Mouse (Mus musculus): ENCODE data around the gene Aars. TPM values are rescaled to one million over a fixed set of nuclear protein-coding genes. Genes with fewer than 3 reads are reported as not detected.
A peak's percentile ranks its signal among the peaks of the same experiment; 100 is the strongest.
"Not testable (repeated sequence)": the region's sequence is repeated elsewhere in the genome, so short reads cannot be mapped to it uniquely, and the experiment has no call there.

Aars gene
- polyA plus RNA-seq, 1 experiment from 2014 or later, result 46.8 TPM

- no peak overlapping the region for H3K27ac ChIP-seq (replicated peaks)
- ATAC-seq (ENCODE audit: insufficient number of reproducible peaks, low FRiP score, low TSS enrichment, low read depth), result no peak
- no peak overlapping the region; the same call in 1 of the 2 replicates for H3K4me2 ChIP-seq (replicated peaks)
- H3K9ac ChIP-seq, result no peak overlapping the region
- no peaks in the 10 kb centered on the region for H3K27me3 ChIP-seq
- peaks cover 50% of the 10 kb centered on the region for H3K36me3 ChIP-seq
- peak overlapping the region; percentile 97; the same call in 1 of the 2 replicates for H3K4me3 ChIP-seq (replicated peaks)
- WGBS, result 58% methylated on average over 2 of the region's 2 CpGs
- H3K4me1 ChIP-seq, result peaks cover 16% of the 10 kb centered on the region
- no peaks in the 10 kb centered on the region for H3K9me3 ChIP-seq (replicated peaks)
Observed at GRCm38 (mm10) chr8:111055661-111056060, 22.7 kb downstream of the Aars start.

- peaks cover 21% of the 10 kb centered on the region for H3K4me1 ChIP-seq
- peak within 1 kb of the TSS; percentile 85 for H3K9ac ChIP-seq
- ATAC-seq (ENCODE audit: insufficient number of reproducible peaks, low FRiP score, low TSS enrichment, low read depth), result peak; percentile 91
- no peaks in the 10 kb centered on the region for H3K9me3 ChIP-seq (replicated peaks)
- H3K27me3 ChIP-seq, result no peaks in the 10 kb centered on the region
- under 1% methylated on average over 64 of the region's 68 CpGs for WGBS
- H3K36me3 ChIP-seq, result peaks cover 49% of the 10 kb centered on the region
- peak within 1 kb of the TSS; percentile 95 for H3K4me2 ChIP-seq (replicated peaks)
- peak within 1 kb of the TSS; percentile 97 for H3K4me3 ChIP-seq (replicated peaks)
- H3K27ac ChIP-seq (replicated peaks), result peak within 1 kb of the TSS; percentile 84
Observed at GRCm38 (mm10) chr8:111056158-111056663, 23.3 kb downstream of the Aars start, which contains the start of gene Exosc6. TSS of gene Exosc6 (plus strand) at chr8:111056339.

GRCm38 (mm10) chr8:111056691-111057293 is 23.8 kb downstream of the Aars start:
- Histone ChIP-seq H3K9ac (peak overlapping the region; percentile 85), H3K36me3 (peaks cover 44% of the 10 kb centered on the region), H3K4me3 (replicated peaks) (peak overlapping the region; percentile 97), H3K27me3 (no peaks in the 10 kb centered on the region), H3K9me3 (replicated peaks) (no peaks in the 10 kb centered on the region), H3K27ac (replicated peaks) (peak overlapping the region; percentile 84), H3K4me2 (replicated peaks) (peak overlapping the region; percentile 95), H3K4me1 (peaks cover 23% of the 10 kb centered on the region)
- under 1% methylated on average over 61 of the region's 63 CpGs for WGBS
- ATAC-seq (ENCODE audit: insufficient number of reproducible peaks, low FRiP score, low TSS enrichment, low read depth), result peak; percentile 61

GRCm38 (mm10) chr8:111058946-111059572 is 26.1 kb downstream of the Aars start:
- Histone ChIP-seq H3K36me3 (peaks cover 22% of the 10 kb centered on the region), H3K27me3 (no peaks in the 10 kb centered on the region), H3K27ac (replicated peaks) (no peak overlapping the region), H3K4me1 (peaks cover 25% of the 10 kb centered on the region), H3K4me3 (replicated peaks) (no peak overlapping the region), H3K9me3 (replicated peaks) (no peaks in the 10 kb centered on the region), H3K9ac (no peak overlapping the region), H3K4me2 (replicated peaks) (no peak overlapping the region)
- WGBS, result 65% methylated on average over 2 of the region's 2 CpGs
- no peak for ATAC-seq (ENCODE audit: insufficient number of reproducible peaks, low FRiP score, low TSS enrichment, low read depth)

- Histone ChIP-seq H3K27me3 (no peaks in the 10 kb centered on the region), H3K27ac (replicated peaks) (peak overlapping the region; percentile 68; the same call in 1 of the 2 replicates), H3K4me2 (replicated peaks) (peak overlapping the region; percentile 77), H3K4me1 (peaks cover 25% of the 10 kb centered on the region), H3K36me3 (0 out of 2 replicates have a peak, but pooled peaks cover 5% of the 10 kb centered on the region), H3K9me3 (replicated peaks) (no peaks in the 10 kb centered on the region), H3K4me3 (replicated peaks) (peak overlapping the region; percentile 77), H3K9ac (peak overlapping the region; percentile 44)
- ATAC-seq (ENCODE audit: insufficient number of reproducible peaks, low FRiP score, low TSS enrichment, low read depth), result no peak; the same call in 1 of the 2 replicates
- under 1% methylated on average over 14 of the region's 14 CpGs for WGBS
Observed at GRCm38 (mm10) chr8:111061688-111062071, 28.7 kb downstream of the Aars start.

GRCm38 (mm10) chr8:111062072-111062757 is 29.3 kb downstream of the Aars start:
- Histone ChIP-seq H3K4me2 (replicated peaks) (peak overlapping the region; percentile 77), H3K4me3 (replicated peaks) (peak overlapping the region; percentile 77), H3K27ac (replicated peaks) (peak overlapping the region; percentile 68), H3K9ac (peak overlapping the region; percentile 44), H3K4me1 (peaks cover 21% of the 10 kb centered on the region), H3K27me3 (no peaks in the 10 kb centered on the region), H3K9me3 (replicated peaks) (no peaks in the 10 kb centered on the region), H3K36me3 (0 out of 2 replicates have a peak, but pooled peaks cover 5% of the 10 kb centered on the region)
- peak; percentile 87 for ATAC-seq (ENCODE audit: insufficient number of reproducible peaks, low FRiP score, low TSS enrichment, low read depth)
- under 1% methylated on average over 27 of the region's 27 CpGs for WGBS

GRCm38 (mm10) chr8:111062893-111063292 is 29.9 kb downstream of the Aars start:
- Histone ChIP-seq H3K27ac (replicated peaks) (no peak overlapping the region; the same call in 1 of the 2 replicates), H3K4me2 (replicated peaks) (peak overlapping the region; percentile 77), H3K4me1 (peaks cover 14% of the 10 kb centered on the region), H3K9me3 (replicated peaks) (no peaks in the 10 kb centered on the region), H3K36me3 (0 out of 2 replicates have a peak, but pooled peaks cover 4% of the 10 kb centered on the region), H3K4me3 (replicated peaks) (peak overlapping the region; percentile 77), H3K9ac (no peak overlapping the region), H3K27me3 (no peaks in the 10 kb centered on the region)
- ATAC-seq (ENCODE audit: insufficient number of reproducible peaks, low FRiP score, low TSS enrichment, low read depth), result no peak
- WGBS, result 50% methylated on average over 2 of the region's 2 CpGs

GRCm38 (mm10) chr8:111066308-111066707 is 33.4 kb downstream of the Aars start:
- no peak overlapping the region for H3K4me3 ChIP-seq (replicated peaks)
- H3K36me3 ChIP-seq, result no peaks in the 10 kb centered on the region
- H3K27ac ChIP-seq (replicated peaks), result no peak overlapping the region
- peaks cover 4% of the 10 kb centered on the region for H3K4me1 ChIP-seq
- no peak overlapping the region for H3K9ac ChIP-seq
- H3K27me3 ChIP-seq, result no peaks in the 10 kb centered on the region
- no peak overlapping the region for H3K4me2 ChIP-seq (replicated peaks)
- no peaks in the 10 kb centered on the region for H3K9me3 ChIP-seq (replicated peaks)
- WGBS, result 51% methylated on average over 4 of the region's 4 CpGs
- ATAC-seq (ENCODE audit: insufficient number of reproducible peaks, low FRiP score, low TSS enrichment, low read depth), result no peak

- no peak overlapping the region for H3K4me3 ChIP-seq (replicated peaks)
- no peaks in the 10 kb centered on the region for H3K36me3 ChIP-seq
- no peak for ATAC-seq (ENCODE audit: insufficient number of reproducible peaks, low FRiP score, low TSS enrichment, low read depth)
- no peak overlapping the region for H3K9ac ChIP-seq
- no peak overlapping the region for H3K27ac ChIP-seq (replicated peaks)
- H3K4me2 ChIP-seq (replicated peaks), result no peak overlapping the region
- 0 out of 2 replicates have a peak, but pooled peaks cover 2% of the 10 kb centered on the region for H3K4me1 ChIP-seq
- H3K9me3 ChIP-seq (replicated peaks), result no peaks in the 10 kb centered on the region
- H3K27me3 ChIP-seq, result no peaks in the 10 kb centered on the region
- 24% methylated on average over 10 of the region's 10 CpGs for WGBS
Observed at GRCm38 (mm10) chr8:111067439-111067838, 34.5 kb downstream of the Aars start.

GRCm38 (mm10) chr8:111068660-111069059 is 35.7 kb downstream of the Aars start:
- not testable (repeated sequence) for H3K36me3 ChIP-seq; H3K4me1 ChIP-seq; H3K4me3 ChIP-seq (replicated peaks); H3K9me3 ChIP-seq (replicated peaks); H3K27me3 ChIP-seq; H3K4me2 ChIP-seq (replicated peaks); H3K27ac ChIP-seq (replicated peaks); ATAC-seq (ENCODE audit: insufficient number of reproducible peaks, low FRiP score, low TSS enrichment, low read depth); H3K9ac ChIP-seq
- WGBS, result 92% methylated on average over 9 of the region's 9 CpGs

- no peak overlapping the region for H3K27ac ChIP-seq (replicated peaks)
- no peak for ATAC-seq (ENCODE audit: insufficient number of reproducible peaks, low FRiP score, low TSS enrichment, low read depth)
- H3K9ac ChIP-seq, result no peak overlapping the region
- H3K4me3 ChIP-seq (replicated peaks), result no peak overlapping the region
- H3K36me3 ChIP-seq, result no peaks in the 10 kb centered on the region
- H3K9me3 ChIP-seq (replicated peaks), result no peaks in the 10 kb centered on the region
- H3K4me1 ChIP-seq, result no peaks in the 10 kb centered on the region
- 81% methylated on average over 3 of the region's 3 CpGs for WGBS
- no peaks in the 10 kb centered on the region for H3K27me3 ChIP-seq
- no peak overlapping the region for H3K4me2 ChIP-seq (replicated peaks)
Observed at GRCm38 (mm10) chr8:111075926-111076325, 43.0 kb downstream of the Aars start.

Data from embryonic facial prominence, embryonic 15.5 days (tissue).